11 mouse cellular contexts compared by ENCODE assay signal in genomic region chr15:82923531-82923930, GRCm38 (mm10).
DNase-seq lines count a peak whose midpoint lies in the region; ATAC-seq lines count a peak whose summit lies in the region.
"Had no signal": no experiment of that assay in that cellular context is flagged by ENCODE, and none has a peak within 500 bp of the region (broad histone marks: within the 10 kb centered on the region; RNA-seq: fewer than 3 reads in every experiment).

No protein-coding gene starts in this region.

- H3K36me3 ChIP-seq in kidney, embryonic 15.5 days = no peaks in the 10 kb centered on the region
- H3K36me3 ChIP-seq in embryonic facial prominence, embryonic 15.5 days = no peaks in the 10 kb centered on the region
- H3K36me3 ChIP-seq in limb, embryonic 11.5 days (ENCODE audit: control insufficient read depth, insufficient read depth, low read length) = no peaks in the 10 kb centered on the region

- H3K27me3 ChIP-seq in kidney, embryonic 15.5 days = peaks cover 56% of the 10 kb centered on the region
- H3K27me3 ChIP-seq in embryonic facial prominence, embryonic 15.5 days = peaks cover 14% of the 10 kb centered on the region; the same call in 1 of the 2 replicates
- no peaks in the 10 kb centered on the region for H3K27me3 ChIP-seq in limb, embryonic 11.5 days (ENCODE audit: control insufficient read depth, insufficient read depth, low read length)

- no peaks in the 10 kb centered on the region for H3K9me3 ChIP-seq in kidney, embryonic 15.5 days (replicated peaks)
- no peaks in the 10 kb centered on the region for H3K9me3 ChIP-seq in embryonic facial prominence, embryonic 15.5 days (replicated peaks)
- H3K9me3 ChIP-seq in limb, embryonic 11.5 days (ENCODE audit: control insufficient read depth, low read length) = no peaks in the 10 kb centered on the region

- 0 out of 2 replicates have a peak overlapping the region, but pooled peaks have one; percentile 30 for H3K27ac ChIP-seq in kidney, embryonic 15.5 days
- 0 out of 2 replicates have a peak overlapping the region, but pooled peaks have one; percentile 4 for H3K27ac ChIP-seq in embryonic facial prominence, embryonic 15.5 days (replicated peaks)
- no peak overlapping the region for H3K27ac ChIP-seq in limb, embryonic 11.5 days (replicated peaks; ENCODE audit: low read depth, low read length)

- 65% methylated on average over 5 of the region's 5 CpGs for WGBS in kidney, embryonic 15.5 days
- 64% methylated on average over 5 of the region's 5 CpGs for WGBS in embryonic facial prominence, embryonic 15.5 days
- 63% methylated on average over 5 of the region's 5 CpGs for WGBS in limb, embryonic 11.5 days

- H3K4me2 ChIP-seq in kidney, embryonic 15.5 days = no peak overlapping the region
- H3K4me2 ChIP-seq in embryonic facial prominence, embryonic 15.5 days (replicated peaks) = no peak overlapping the region
- H3K4me2 ChIP-seq in limb, embryonic 11.5 days (ENCODE audit: low read depth, severe bottlenecking) = no peak overlapping the region

- no peak for DNase-seq in kidney, postnatal 14 days
- peak; percentile 74 for DNase-seq in cerebellum, adult 11 months
- no peak for DNase-seq in limb, embryonic 11.5 days (ENCODE audit: low spot score)
- no peak for DNase-seq in heart, adult 9 months (ENCODE audit: low spot score in 2 of 2)
- no peak for DNase-seq in left cerebral cortex, adult 18-20 months (ENCODE audit: low spot score in 2 of 2)
- no peak for DNase-seq in lung, postnatal 4 days
- DNase-seq: heart, adult 18-20 months; lung, embryonic 14.5 days had no signal

- peaks cover 82% of the 10 kb centered on the region for H3K4me1 ChIP-seq in kidney, embryonic 15.5 days
- H3K4me1 ChIP-seq in embryonic facial prominence, embryonic 15.5 days = peaks cover 85% of the 10 kb centered on the region
- peaks cover 65% of the 10 kb centered on the region for H3K4me1 ChIP-seq in limb, embryonic 11.5 days (ENCODE audit: control insufficient read depth, insufficient read depth, low read length)

- H3K9ac ChIP-seq in kidney, embryonic 15.5 days = no peak overlapping the region
- H3K9ac ChIP-seq in embryonic facial prominence, embryonic 15.5 days = no peak overlapping the region
- peak overlapping the region; percentile 27; the same call in 1 of the 2 replicates for H3K9ac ChIP-seq in limb, embryonic 11.5 days (ENCODE audit: low read length)
- H3K9ac ChIP-seq: lung, embryonic 14.5 days had no signal

- no peak for ATAC-seq in kidney, embryonic 15.5 days (replicated peaks; ENCODE audit: low FRiP score)
- ATAC-seq in embryonic facial prominence, embryonic 15.5 days (ENCODE audit: insufficient number of reproducible peaks, low FRiP score, low TSS enrichment, low read depth) = no peak
- ATAC-seq in limb, embryonic 11.5 days (ENCODE audit: insufficient number of reproducible peaks, low FRiP score, low TSS enrichment, low read depth) = no peak
- ATAC-seq: inflammation-experienced regulatory T-cells, adult 6 months had no signal

- no peak overlapping the region for H3K4me3 ChIP-seq in kidney, embryonic 15.5 days (replicated peaks)
- H3K4me3 ChIP-seq in embryonic facial prominence, embryonic 15.5 days (replicated peaks) = no peak overlapping the region
- H3K4me3 ChIP-seq in limb, embryonic 11.5 days (ENCODE audit: low read depth, low read length) = no peak overlapping the region
